Mouse (Mus musculus): Measurements from ENCODE around the gene Dlx3. TPM values are rescaled to one million over a fixed set of nuclear protein-coding genes. Genes with fewer than 3 reads are reported as not detected.

Dlx3 gene
- polyA plus RNA-seq, 1 experiment from 2014 or later, result 0.28 TPM

Other genes with a start within 250 kb of the Dlx3 start
- 187 and 207 TPM in 2 replicates for gene Col1a1, start 183.9 kb upstream of the Dlx3 start, polyA plus RNA-seq (2015; fragmentation: Nextera tagmentation; extraction: Ambion mirVana)
- gene Hils1, start 152.5 kb upstream of the Dlx3 start, polyA plus RNA-seq (2015; fragmentation: Nextera tagmentation; extraction: Ambion mirVana), result not detected in 2 replicates
- gene Sgca, start 143.8 kb upstream of the Dlx3 start, polyA plus RNA-seq (2015; fragmentation: Nextera tagmentation; extraction: Ambion mirVana), result 1.8 TPM in 1 of 2 replicates, not detected in the other
- 18.0 and 19.3 TPM in 2 replicates for gene Ppp1r9b, start 129.1 kb upstream of the Dlx3 start, polyA plus RNA-seq (2015; fragmentation: Nextera tagmentation; extraction: Ambion mirVana)
- 133 and 151 TPM in 2 replicates for gene Samd14, start 110.2 kb upstream of the Dlx3 start, polyA plus RNA-seq (2015; fragmentation: Nextera tagmentation; extraction: Ambion mirVana)
- gene Pdk2, start 78.8 kb upstream of the Dlx3 start, polyA plus RNA-seq (2015; fragmentation: Nextera tagmentation; extraction: Ambion mirVana), result 26.2 and 27.6 TPM in 2 replicates
- 12.0 and 12.1 TPM in 2 replicates for gene Itga3, start 43.3 kb upstream of the Dlx3 start, polyA plus RNA-seq (2015; fragmentation: Nextera tagmentation; extraction: Ambion mirVana)
- gene Dlx4, start 26.1 kb downstream of the Dlx3 start, polyA plus RNA-seq (2015; fragmentation: Nextera tagmentation; extraction: Ambion mirVana), result not detected in 2 replicates
- 0.15 TPM in 1 of 2 replicates, not detected in the other for gene Tac4, start 141.4 kb downstream of the Dlx3 start, polyA plus RNA-seq (2015; fragmentation: Nextera tagmentation; extraction: Ambion mirVana)
- gene Kat7, start 190.1 kb downstream of the Dlx3 start, polyA plus RNA-seq (2015; fragmentation: Nextera tagmentation; extraction: Ambion mirVana), result 58.3 and 60.7 TPM in 2 replicates
- gene Fam117a, start 216.9 kb downstream of the Dlx3 start, polyA plus RNA-seq (2015; fragmentation: Nextera tagmentation; extraction: Ambion mirVana), result 3.2 and 3.7 TPM in 2 replicates

Data from neural tube, embryonic 13.5 days (tissue).